Mouse (Mus musculus) liver, postnatal 0 days (tissue): Measurements from ENCODE around the gene Krtap1-5.

ENCODE experiments used
- CTCF ChIP-seq: sonication (generic); IDR thresholded peaks from 2 replicates; pipeline ENCODE4 v1.5.1; 2016; ENCODE audit warnings: antibody characterized with exemption, low read depth
- EP300 ChIP-seq: IDR thresholded peaks from 2 replicates; pipeline ENCODE4 v1.6.1; 2016; ENCODE audit warnings: antibody characterized with exemption, low read depth, mild to moderate bottlenecking

DNA sequence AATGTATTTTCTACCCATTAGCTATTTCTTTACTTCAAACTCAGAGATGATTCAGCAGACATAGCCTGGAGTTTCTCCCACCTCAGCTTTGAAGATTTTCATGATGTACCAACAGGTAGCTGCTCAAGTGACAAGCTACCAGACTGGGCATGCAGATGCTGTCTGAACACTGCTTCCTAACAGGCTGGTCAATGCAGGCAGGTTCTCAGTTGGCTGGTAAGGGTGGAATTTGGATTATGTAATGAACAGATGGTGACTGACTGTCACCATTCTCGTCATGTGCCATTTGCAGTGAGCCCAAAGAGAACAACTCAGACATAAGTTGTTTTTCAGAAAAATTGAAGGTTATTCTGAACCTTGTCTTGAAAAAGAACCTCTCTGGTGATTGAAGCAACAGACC is 28.3 kb upstream of the Krtap1-5 start:
- TF ChIP-seq CTCF (no peak), EP300 (no peak)
